Mouse (Mus musculus): ENCODE measurements around the gene Gm10428. TPM values are rescaled to one million over a fixed set of nuclear protein-coding genes. Genes with fewer than 3 reads are reported as not detected.
"Not testable (repeated sequence)": the region's sequence is repeated elsewhere in the genome, so short reads cannot be mapped to it uniquely, and the experiment has no call there.

The Gm10428 gene
- not detected for total RNA-seq (2021)
- long read RNA-seq, experiment 1, result 0 reads
- long read RNA-seq, experiment 2, result 0 reads

DNA sequence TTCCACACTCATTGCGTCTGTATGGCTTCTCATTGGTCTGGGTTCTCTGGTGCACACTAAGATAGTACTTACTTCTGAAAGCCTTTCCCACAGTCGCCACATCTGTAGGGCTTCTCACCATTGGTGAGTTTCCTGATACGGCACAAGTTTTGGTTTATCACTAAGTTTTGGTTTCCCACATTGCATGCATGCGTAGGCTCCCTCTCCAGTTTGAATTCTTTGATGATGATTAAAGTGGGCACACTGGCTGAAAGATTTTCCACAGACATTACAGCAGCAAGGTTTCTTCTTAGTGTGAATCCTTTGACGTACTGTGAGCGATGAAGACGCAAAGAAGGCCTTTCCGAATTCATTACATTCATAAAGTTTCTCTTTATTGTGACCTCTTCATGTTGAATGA is at the start of gene Gm10428:
Gm10428 (plus strand) TSS at position 321 of the 400 bp plus-strand sequence.
- no peak for DNase-seq

DNA sequence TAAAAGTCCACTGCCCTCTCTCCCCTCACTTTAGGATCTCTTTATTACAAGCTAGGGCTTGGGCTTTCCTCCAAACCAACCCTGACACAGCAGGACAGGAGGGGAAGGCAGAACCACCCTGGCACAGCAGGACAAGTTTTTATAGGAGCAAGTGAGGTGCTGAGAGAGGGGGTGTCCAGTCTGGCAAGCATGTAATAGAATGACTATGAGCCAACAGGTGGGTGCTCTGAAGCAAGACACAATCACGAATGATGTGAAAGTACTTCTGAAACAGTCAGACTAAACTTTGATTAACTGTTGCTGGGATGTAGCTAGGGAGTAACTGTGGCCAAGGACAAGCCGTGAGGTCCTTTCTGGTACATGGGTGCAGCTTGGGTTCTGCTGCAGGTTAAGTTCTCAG is 46.8 kb upstream of the Gm10428 start:
- DNase-seq, result no peak

DNA sequence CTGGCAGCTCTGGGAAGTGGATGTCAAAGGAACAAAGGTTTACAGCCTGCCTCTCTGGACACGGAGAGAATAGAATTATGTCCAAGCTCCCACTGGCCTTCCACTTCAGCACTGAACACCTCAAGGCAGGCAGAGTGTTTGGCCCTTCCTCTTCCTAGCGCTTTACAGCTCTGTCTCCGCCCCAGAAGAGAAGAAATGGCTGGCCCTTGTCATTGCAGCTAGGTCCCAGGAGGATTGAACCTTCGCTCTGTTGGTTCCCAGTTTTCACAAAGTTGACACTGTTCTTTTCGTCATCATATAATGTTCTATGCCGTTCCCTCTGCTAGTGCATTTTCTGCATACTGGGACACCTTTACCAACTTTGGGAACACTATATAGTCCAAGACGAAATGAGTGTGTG is 44.6 kb upstream of the Gm10428 start:
- no peak for DNase-seq

DNA sequence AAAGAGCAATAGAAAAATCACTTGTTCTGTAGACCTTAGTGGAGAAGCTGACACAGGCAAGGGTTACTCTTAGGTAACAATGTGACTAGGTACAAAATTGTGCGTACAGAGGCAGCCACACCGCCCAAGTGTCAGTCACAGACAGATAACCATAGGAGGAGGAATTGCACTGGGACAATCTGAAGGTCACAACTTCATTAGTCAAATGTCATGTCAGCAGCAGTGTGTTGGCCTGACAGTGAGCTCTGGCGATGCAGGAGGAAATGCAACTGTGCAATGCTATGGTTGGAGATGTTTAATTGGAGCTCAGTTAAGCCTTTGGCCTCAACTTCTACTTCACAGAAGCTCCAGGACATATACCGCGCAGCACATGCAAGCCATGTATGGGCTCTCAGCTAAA is 42.2 kb upstream of the Gm10428 start:
- DNase-seq, result peak; percentile 10

DNA sequence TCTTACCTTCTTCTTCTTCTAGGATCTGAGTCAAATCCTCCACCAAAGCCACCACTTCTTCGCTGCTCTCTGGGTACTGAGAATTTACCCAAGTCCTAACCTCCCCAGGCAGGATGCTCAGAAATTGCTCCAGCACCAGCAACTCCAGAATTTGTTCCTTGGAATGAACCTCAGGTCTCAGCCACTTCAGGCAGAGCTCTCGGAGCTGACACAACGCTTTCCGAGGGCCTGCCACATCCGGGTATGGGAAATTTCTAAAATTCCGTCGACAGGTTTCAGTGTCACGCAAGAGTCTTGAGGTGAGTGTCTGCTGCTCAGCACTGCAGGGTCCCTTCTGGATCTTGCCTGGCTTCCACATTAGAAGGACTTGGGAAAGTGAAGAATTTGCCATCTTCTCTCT is 24.6 kb upstream of the Gm10428 start:
- no peak for DNase-seq

DNA sequence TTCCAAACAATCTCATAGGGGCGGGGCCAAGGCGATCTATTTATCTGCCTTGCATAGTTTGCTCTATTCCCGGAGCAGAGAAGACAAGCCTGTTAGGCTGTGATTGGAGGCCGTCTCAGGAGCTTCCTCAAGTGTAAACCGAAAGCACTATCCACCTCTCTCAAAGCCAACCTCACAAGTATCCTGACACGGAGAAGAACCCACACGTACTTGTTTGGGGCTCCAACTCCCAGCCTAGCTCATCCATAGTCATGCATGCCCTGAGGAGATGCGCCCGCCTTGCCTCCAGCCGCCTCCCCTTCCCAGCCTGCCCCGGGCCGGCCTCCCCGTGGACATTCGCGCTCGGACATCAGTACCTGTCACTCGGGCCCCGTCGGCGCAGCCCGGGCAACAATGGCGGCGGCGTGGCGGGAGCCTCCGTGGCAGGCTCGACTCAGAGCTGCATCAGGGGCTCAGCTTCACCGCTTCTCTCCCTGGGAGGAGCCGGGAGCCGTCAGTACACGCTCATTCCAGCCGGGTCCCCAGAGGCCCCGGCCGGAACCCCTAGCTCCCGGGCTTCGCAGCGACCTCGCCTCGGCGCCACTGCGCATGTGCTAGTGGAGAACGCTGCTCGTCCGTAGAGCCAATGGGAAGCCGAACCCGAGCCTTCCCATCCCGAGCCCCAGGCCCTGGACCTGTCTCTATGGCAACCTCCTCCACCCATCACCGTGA is 21.4 kb upstream of the Gm10428 start, which contains the start of gene Zfp287:
Zfp287 (minus strand) TSS at position 595 of the 711 bp plus-strand sequence.
- DNase-seq, result peak; percentile 89

DNA sequence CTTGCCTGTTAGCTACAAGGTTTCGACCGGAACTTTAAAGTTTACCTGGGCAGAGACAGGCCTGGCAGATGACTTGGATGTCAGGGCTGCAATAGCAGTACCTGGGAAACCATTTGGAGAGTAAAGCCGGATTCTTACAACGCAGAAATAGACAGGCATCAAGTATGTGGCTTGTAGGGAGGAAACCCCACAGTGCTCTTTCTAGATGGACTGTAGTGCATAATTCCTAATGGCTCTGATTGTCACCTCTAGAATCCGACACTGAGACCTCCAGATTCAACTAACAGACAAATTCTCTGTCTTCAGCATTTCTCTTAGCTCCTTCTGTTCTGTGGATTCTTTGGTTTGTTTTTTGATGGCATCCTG is 20.9 kb upstream of the Gm10428 start:
- no peak for DNase-seq

DNA sequence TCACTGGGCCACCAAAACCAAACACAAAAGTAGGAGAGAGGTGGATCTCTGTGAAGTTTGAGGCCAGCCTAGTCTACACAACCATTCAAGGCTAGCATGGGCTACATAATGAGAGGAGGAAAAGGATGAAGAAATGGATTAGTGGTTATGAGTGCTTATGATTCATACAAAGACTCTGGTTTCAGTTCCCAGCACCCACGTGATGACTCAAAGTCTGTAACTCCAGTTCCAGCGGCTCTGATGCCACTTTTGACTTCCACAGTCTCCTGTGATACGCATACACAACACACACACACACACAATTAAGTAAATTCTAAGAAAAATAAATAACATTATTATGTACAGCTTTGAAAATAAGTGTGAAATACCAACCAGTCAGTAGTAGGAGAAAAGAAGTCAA is 20.2 kb upstream of the Gm10428 start:
- no peak for DNase-seq

DNA sequence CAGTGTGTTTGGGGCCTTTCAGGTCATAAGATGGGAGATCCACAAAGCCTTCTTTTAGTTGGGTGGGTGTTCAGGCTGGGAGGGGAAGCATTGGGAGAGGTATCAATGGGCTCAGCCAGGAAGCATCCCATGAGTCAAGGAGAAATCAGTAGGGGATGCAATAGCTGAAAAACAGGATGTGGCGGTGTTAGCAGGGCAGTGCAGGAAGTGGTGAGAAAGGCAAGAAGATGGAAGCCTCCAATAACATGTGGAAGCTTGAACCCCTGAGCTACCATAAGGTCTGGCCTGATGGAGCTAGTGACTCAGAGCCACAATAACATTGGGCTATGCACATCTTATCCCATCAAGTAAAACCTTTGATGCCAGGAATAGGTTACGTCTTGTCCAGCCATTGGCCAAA is 11.7 kb upstream of the Gm10428 start:
- DNase-seq, result no peak

DNA sequence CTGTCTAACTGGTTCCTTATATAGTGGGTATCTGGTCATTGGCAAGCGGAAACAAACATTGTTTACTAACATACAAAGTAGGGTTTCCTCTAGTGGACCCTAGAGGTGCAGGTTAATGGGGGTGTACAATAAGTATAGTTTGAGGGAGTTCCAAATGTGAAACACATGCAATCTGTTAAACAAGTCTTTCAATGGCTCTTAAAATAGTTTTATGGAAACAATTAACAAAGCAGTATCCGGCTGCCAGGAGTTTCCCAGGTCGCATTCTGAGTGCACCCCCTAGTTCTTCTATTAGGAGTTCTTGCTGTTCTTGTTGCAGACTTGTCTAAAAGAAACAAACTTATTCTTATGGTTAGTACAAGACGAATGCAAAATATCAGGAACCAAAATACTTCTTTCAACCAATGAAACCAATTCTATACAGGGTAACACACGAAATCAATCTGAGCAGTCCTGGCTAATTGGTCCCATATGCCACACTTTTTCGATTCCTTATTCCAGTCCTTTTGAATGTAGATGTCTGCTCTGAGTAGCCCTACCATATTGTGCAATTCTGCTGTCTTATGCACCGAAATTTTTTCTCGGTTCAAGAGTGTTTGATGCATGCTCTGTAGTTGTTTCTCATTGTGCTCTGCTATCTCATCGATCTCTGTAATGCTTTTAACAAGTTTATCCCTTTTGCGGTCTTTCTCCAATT is 10.5 kb upstream of the Gm10428 start:
- no peak for DNase-seq

DNA sequence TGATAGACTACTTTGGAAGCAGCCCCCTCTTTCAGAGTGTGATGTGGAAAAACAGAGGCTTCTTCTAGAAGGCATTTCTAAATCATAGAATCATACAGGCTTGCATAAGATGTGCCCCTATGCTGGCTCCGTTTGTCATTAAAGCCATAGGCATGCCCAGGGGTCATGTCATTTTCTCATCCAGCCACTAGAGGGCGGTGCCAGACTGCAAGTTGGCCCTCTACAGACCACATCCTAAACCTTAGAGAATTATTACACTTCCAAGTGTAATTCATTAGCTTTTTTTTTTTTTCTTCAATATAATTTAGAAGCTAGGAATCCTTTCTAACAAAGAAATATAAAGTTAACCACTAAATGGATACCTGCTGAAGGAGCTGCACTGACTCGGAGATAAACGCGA is 8.8 kb upstream of the Gm10428 start:
- peak; percentile 83 for DNase-seq

DNA sequence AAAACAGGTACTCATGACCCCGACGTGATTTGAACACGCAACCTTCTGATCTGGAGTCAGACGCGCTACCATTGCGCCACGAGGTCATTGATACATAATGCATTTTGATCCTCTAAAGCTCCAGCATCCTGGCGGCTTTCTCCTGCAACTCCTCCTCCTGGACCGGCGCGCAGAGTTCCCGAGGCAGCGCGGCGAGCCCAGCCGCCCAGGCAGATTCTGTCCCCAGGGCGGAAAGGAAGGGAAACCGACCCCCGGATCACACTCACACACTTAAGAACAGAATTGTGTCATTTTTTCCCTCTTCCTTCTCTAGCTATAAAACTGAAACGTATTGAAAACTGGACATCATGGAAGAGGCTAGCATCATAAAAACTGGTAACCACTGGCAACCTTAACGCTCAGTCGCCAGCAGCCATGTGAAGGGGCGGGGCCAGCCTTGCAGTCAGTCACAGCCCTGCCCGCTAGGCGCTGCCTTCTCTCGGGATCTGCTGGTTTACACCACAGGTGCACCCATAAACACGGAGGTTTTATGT is 6.8 kb upstream of the Gm10428 start:
- peak; percentile 78 for DNase-seq

DNA sequence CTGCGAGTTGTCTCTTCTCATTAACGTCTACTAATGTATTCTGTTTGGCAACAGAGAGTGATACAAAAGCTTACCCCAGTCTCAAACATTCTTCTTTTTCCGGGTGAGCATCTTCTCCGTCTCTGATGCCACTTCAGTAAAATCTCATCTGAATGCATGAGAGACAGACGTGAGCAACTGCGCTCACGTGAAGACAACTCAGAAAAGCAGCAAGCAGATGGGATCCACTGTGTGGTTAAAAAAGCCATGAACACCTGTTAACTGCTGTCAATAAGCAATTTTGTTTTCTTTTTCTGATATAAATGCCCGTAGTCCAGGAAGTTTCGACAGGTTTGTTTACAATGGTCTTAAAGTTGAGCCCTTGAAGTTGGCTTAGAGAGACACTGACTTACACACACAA is 5.7 kb upstream of the Gm10428 start:
- DNase-seq, result no peak

DNA sequence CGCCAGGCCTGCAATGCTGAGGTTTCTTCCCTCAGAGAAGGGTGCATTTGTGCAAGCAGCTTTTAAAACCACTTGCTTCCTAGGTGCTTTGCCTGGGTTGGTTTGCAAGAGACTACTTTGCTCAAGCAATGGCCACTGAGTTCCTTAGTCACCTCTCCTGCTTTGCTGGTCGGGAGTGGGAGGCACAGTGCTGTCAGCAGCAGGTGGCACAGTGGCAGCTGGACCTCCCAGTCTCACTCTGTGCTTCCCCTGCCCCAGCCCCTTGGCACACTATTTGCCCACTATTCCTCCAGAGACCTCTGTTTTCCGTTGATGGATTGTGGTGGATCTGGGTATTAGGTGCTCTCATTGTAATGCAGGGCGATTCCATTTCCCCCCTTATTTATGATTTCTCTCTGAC is 4.8 kb upstream of the Gm10428 start:
- DNase-seq, result no peak

DNA sequence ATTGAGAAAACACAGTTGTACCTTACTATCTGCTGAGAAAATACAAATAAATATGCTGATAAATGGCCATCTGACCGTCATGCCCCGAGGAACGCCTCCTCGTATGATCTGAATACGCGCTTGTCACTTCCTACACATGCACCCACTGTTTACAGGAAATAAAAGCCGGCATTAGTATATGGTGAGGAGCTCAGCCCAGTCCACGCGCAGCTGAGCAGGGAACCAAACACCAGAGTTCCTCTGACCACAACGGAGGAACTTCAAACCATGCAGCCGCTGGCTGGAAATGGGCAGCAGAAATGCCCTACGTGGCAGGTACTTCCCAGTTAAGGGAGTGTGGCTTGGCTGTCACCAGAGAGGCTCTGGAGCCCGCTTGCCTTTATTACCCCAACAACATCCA is 3.5 kb upstream of the Gm10428 start:
- not testable (repeated sequence) for DNase-seq

DNA sequence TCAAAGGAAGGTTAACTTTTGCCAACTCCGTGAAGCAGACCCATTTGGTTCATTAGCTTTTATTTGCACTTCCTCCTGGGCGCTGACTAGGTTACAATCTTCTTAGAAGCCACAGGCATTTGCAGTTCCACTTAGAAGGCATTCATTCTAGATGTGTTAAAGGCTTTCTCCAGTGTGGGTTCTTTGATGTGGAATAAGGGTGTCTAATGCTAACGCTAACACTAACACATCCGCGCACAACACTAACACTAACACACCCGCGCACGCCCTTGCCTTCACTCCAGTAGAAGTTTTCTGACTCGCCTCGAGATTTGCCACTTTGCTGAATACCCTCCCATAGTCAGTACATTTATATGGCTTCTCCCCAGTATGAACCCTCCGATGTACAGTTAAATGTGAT is 709 bp upstream of the Gm10428 start:
- no peak for DNase-seq

DNA sequence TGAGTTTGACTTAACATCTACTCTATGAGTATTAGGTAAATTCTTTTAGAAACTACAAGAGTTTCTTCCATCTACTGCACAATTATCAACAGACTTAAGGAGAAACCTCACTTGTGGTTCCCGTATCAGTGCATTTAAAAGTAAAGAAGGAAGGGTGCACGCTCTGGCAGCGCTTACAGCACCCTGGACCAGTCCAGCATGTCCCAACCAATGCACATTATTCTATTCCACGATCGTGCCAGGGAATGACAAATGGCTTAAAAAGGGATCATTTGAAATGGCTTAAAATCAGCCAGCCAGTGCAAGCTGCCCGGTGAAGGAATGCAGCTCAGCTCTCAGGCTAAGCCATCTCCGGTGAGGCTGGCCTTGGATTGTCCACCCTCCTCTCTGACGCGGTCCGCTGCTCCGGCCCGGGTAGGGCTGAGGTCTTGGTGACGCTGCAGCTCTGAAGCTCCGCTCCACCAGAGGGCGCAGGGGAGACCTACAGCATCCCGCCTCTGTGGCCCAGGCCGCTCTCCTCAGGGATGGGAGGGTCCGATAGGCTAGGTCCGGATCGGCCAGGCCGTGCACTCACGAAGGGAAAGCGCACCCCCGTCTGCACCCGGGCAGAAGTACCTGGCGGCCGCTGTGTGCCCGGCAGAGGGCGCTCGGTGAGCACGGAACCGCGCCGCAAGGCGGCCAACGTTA is 3.7 kb downstream of the Gm10428 start:
- DNase-seq, result peak; percentile 97

DNA sequence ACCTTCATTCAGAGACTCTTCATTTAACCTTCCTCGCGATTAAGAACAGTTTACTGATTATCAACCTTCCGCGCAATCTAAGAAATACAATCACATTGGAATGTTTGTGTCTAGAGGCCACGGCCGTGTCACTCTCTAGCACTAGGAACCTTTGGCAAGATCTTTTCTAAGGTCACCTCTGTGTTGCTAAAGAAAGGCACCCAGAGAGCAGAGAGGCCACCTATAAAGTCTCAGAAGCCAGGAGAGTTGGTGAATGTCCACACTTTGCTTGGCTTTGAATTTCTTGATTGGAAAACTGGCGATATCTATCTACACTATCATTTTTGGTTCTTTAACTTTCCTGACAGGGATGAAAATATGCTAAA is 4.2 kb downstream of the Gm10428 start:
- DNase-seq, result no peak

DNA sequence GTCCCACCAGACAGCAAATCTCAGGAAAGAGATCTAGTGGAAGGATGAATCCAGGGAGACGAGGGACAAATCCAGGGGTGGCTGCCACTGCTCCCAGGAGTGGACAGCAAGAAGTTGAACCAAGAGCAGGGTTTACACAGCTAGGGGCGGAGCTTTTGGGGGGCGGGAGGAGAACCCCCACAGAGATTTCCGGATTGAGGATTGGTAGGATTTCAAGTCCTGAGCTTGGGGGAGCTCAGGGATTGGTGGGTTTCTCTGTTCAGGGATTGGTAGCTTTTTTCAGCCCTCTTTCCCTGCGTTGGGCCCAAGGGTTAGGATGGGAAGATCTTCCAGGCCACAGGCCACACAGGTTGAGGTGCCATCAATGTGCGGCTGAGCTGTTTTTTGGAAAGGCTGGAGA is 5.0 kb downstream of the Gm10428 start:
- DNase-seq, result no peak

DNA sequence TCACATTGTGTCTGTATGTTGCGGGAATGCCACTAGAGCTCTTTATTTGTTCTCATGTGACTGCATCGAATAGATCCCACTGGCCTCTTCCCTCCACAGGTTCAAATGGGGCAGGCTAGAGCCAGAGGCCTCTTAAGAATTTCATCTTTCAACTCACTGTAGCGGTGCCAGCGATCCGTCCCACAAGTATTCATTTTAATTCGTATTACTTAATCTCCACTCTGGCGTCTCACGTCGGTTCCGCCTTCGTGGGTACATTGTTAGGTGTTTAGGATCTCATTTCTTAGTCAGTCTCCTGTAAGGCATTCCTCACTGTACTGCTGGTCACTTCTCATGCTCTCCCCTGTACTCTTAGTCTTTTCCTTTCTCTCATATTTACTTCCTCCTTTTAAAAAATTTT is 5.6 kb downstream of the Gm10428 start:
- no peak for DNase-seq

DNA sequence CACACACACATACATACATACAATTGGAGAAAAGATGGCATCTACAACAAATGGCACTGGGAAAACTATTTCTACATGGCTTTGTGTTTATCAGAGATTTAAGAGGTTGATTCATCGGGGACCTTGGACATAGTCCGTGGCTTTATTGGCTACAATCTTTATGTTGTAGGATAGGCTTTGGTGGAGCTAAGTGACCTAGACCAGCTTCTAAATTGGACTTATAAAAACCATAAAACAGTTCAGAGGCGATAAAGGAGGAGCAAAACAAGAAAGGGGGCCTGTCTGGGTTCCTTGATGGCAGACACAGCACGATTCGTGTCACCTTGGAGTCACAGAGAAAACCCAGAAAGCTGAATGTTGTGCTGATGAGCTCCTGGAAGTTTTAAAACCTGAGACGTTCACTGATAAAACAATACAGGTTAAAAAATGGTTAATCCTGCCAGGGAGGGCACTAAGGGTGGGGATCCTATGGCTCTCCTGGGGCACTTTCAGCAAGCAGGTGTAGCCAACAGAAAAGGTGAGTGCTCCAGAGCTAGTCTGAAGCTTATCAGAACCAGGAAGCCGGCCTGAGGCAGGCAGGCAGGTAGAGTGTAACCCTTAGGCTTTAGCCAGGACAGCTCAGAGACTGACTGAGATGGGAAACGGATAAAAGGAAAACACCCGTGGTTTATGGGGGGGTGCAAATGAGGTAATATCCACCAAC is 8.0 kb downstream of the Gm10428 start:
- DNase-seq, result no peak

DNA sequence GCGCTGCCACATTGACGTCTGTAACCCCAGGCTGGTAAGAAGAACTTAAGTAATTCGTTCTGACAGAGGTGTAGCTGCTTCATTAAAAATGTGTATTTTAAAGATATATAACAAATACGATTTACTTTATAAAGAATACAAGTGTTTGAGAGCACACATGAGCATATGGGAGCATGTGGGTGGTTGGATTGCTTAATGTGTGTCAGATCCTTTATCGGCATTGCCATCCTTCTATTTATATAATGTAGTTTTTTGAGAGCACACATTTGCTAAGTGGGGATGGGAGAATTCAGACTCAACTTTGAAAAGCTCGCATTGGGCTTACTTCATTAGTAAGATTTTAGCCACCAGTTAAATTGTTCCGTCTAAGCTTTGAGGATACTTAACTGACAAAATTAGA is 23.6 kb downstream of the Gm10428 start:
- DNase-seq, result no peak

All from adrenal gland, postnatal 10 days (tissue).